Mouse (Mus musculus) bone marrow, adult 2 months (tissue): ENCODE results near the gene Cmtm4.

Experiments
- CTCF ChIP-seq: fragments of 200-500 bp; IDR thresholded peaks from 2 replicates; pipeline ENCODE4 v1.5.1; 2011; ENCODE audit warnings: low read length, control low read depth; ENCODE audit not compliant: control insufficient read depth, insufficient read depth
- POLR2A ChIP-seq: fragments of 200-500 bp; IDR thresholded peaks from 2 replicates; pipeline ENCODE4 v1.6.1; 2011; ENCODE audit warnings: low read depth, mild to moderate bottlenecking, control low read depth, low read length, borderline replicate concordance; ENCODE audit not compliant: control insufficient read depth

DNA sequence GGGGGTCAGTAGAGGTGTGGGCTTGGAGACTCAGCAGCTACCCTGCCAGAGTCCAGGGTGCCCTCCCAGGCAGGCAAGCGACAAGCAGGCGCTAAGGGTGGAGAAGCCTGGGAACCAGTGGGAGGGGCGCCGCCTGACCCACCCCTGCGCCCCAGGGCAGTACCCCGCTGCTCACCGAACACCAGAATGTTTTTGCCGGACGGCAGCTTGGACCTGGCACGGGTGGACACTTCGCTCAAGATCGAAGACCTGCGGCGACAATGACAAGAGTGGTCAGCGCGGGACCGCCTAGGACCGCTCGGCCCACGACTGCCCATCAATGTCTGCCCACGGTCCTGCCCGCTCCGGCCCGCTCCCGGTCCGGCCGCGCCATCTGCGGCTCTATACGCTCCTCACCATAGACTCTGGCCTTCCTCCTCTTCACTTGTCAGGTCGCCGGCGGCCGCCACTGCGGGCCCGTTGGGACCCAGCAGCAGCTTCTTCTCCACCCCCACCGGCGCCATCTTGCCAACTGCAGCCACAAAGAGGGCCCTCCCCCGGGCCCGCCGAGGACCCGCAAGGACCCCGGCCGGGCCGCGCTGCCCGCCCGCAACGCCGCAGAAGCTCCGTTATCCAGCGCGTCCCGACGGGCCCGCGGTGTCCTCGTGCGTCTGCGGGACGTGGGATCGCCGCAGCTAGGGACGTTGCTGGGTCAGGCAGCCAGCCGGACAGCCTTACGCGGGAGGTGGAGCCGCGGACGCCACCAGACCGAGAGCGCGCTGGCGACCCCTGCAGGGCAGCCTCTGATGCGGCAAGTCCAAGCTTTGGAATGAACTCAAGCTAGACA lies 46.9 kb upstream of the Cmtm4 start, which contains the start of gene Dync1li2:
- TF ChIP-seq CTCF, result peak; percentile 90
- peak; percentile 64; the same call in 1 of the 2 replicates for TF ChIP-seq POLR2A
